Mouse (Mus musculus): ENCODE data around the gene Tet2. TPM values are rescaled to one million over a fixed set of nuclear protein-coding genes. Genes with fewer than 3 reads are reported as not detected.
"Not testable (repeated sequence)": the region's sequence is repeated elsewhere in the genome, so short reads cannot be mapped to it uniquely, and the experiment has no call there.

Gene Tet2
- polyA plus RNA-seq (2014; fragmentation: Nextera tagmentation; extraction: Ambion mirVana): 18.5 and 28.4 TPM in 2 replicates

GRCm38 (mm10) chr3:133544551-133545303 lies at the start of gene Tet2:
Gene Tet2 (minus strand): TSS chr3:133545139.
- Histone ChIP-seq H3K4me1 (ENCODE audit: control insufficient read depth, insufficient read depth, low read length) (peaks cover 5% of the 10 kb centered on the region; the same call in 1 of the 2 replicates), H3K27me3 (ENCODE audit: control insufficient read depth, insufficient read depth, low read length) (no peaks in the 10 kb centered on the region), H3K4me3 (ENCODE audit: low read depth, low read length) (peak within 1 kb of the TSS; percentile 78), H3K9ac (replicated peaks; ENCODE audit: low read depth, low read length) (peak within 1 kb of the TSS; percentile 75), H3K9me3 (ENCODE audit: control insufficient read depth, low read length) (no peaks in the 10 kb centered on the region), H3K36me3 (ENCODE audit: control insufficient read depth, insufficient read depth, low read length) (no peaks in the 10 kb centered on the region), H3K27ac (ENCODE audit: low read depth, low read length) (peak within 1 kb of the TSS; percentile 94), H3K4me2 (ENCODE audit: low read depth, low read length) (peak within 1 kb of the TSS; percentile 65)
- under 1% methylated on average over 49 of the region's 73 CpGs for WGBS
- ATAC-seq (ENCODE audit: low read depth): peak; percentile 69

- H3K9ac ChIP-seq (replicated peaks; ENCODE audit: low read depth, low read length); H3K27me3 ChIP-seq (ENCODE audit: control insufficient read depth, insufficient read depth, low read length); H3K4me2 ChIP-seq (ENCODE audit: low read depth, low read length); ATAC-seq (ENCODE audit: low read depth); H3K27ac ChIP-seq (ENCODE audit: low read depth, low read length); H3K36me3 ChIP-seq (ENCODE audit: control insufficient read depth, insufficient read depth, low read length); H3K9me3 ChIP-seq (ENCODE audit: control insufficient read depth, low read length); H3K4me1 ChIP-seq (ENCODE audit: control insufficient read depth, insufficient read depth, low read length); H3K4me3 ChIP-seq (ENCODE audit: low read depth, low read length): not testable (repeated sequence)
- WGBS: 85% methylated on average over 2 of the region's 2 CpGs
Observed at GRCm38 (mm10) chr3:133592995-133593394, 48.1 kb upstream of the Tet2 start.

- Histone ChIP-seq H3K36me3 (ENCODE audit: control insufficient read depth, insufficient read depth, low read length) (no peaks in the 10 kb centered on the region), H3K9ac (replicated peaks; ENCODE audit: low read depth, low read length) (no peak overlapping the region), H3K4me2 (ENCODE audit: low read depth, low read length) (no peak overlapping the region), H3K27ac (ENCODE audit: low read depth, low read length) (no peak overlapping the region), H3K4me1 (ENCODE audit: control insufficient read depth, insufficient read depth, low read length) (no peaks in the 10 kb centered on the region), H3K4me3 (ENCODE audit: low read depth, low read length) (no peak overlapping the region), H3K27me3 (ENCODE audit: control insufficient read depth, insufficient read depth, low read length) (no peaks in the 10 kb centered on the region), H3K9me3 (ENCODE audit: control insufficient read depth, low read length) (no peaks in the 10 kb centered on the region)
- 91% methylated on average over 7 of the region's 7 CpGs for WGBS
- no peak for ATAC-seq (ENCODE audit: low read depth)
Observed at GRCm38 (mm10) chr3:133590506-133591152, 45.7 kb upstream of the Tet2 start.

GRCm38 (mm10) chr3:133585010-133585409 lies 40.1 kb upstream of the Tet2 start:
- no peaks in the 10 kb centered on the region for H3K9me3 ChIP-seq (ENCODE audit: control insufficient read depth, low read length)
- H3K36me3 ChIP-seq (ENCODE audit: control insufficient read depth, insufficient read depth, low read length): no peaks in the 10 kb centered on the region
- no peak overlapping the region for H3K4me2 ChIP-seq (ENCODE audit: low read depth, low read length)
- no peaks in the 10 kb centered on the region for H3K4me1 ChIP-seq (ENCODE audit: control insufficient read depth, insufficient read depth, low read length)
- 86% methylated on average over 2 of the region's 2 CpGs for WGBS
- H3K9ac ChIP-seq (replicated peaks; ENCODE audit: low read depth, low read length): no peak overlapping the region
- no peaks in the 10 kb centered on the region for H3K27me3 ChIP-seq (ENCODE audit: control insufficient read depth, insufficient read depth, low read length)
- no peak for ATAC-seq (ENCODE audit: low read depth)
- no peak overlapping the region for H3K4me3 ChIP-seq (ENCODE audit: low read depth, low read length)
- no peak overlapping the region for H3K27ac ChIP-seq (ENCODE audit: low read depth, low read length)

GRCm38 (mm10) chr3:133583411-133584025 lies 38.6 kb upstream of the Tet2 start:
- Histone ChIP-seq H3K27ac (ENCODE audit: low read depth, low read length) (no peak overlapping the region), H3K4me1 (ENCODE audit: control insufficient read depth, insufficient read depth, low read length) (no peaks in the 10 kb centered on the region), H3K9me3 (ENCODE audit: control insufficient read depth, low read length) (no peaks in the 10 kb centered on the region), H3K36me3 (ENCODE audit: control insufficient read depth, insufficient read depth, low read length) (no peaks in the 10 kb centered on the region), H3K4me2 (ENCODE audit: low read depth, low read length) (no peak overlapping the region), H3K4me3 (ENCODE audit: low read depth, low read length) (no peak overlapping the region), H3K9ac (replicated peaks; ENCODE audit: low read depth, low read length) (no peak overlapping the region), H3K27me3 (ENCODE audit: control insufficient read depth, insufficient read depth, low read length) (no peaks in the 10 kb centered on the region)
- no peak for ATAC-seq (ENCODE audit: low read depth)
- WGBS: 91% methylated on average over 9 of the region's 9 CpGs

- Histone ChIP-seq H3K27me3 (ENCODE audit: control insufficient read depth, insufficient read depth, low read length) (no peaks in the 10 kb centered on the region), H3K4me1 (ENCODE audit: control insufficient read depth, insufficient read depth, low read length) (no peaks in the 10 kb centered on the region), H3K9ac (replicated peaks; ENCODE audit: low read depth, low read length) (no peak overlapping the region), H3K27ac (ENCODE audit: low read depth, low read length) (no peak overlapping the region), H3K9me3 (ENCODE audit: control insufficient read depth, low read length) (no peaks in the 10 kb centered on the region), H3K36me3 (ENCODE audit: control insufficient read depth, insufficient read depth, low read length) (no peaks in the 10 kb centered on the region), H3K4me3 (ENCODE audit: low read depth, low read length) (no peak overlapping the region), H3K4me2 (ENCODE audit: low read depth, low read length) (no peak overlapping the region)
- ATAC-seq (ENCODE audit: low read depth): no peak
- WGBS: 77% methylated on average over 4 of the region's 4 CpGs
Observed at GRCm38 (mm10) chr3:133582969-133583368, 38.0 kb upstream of the Tet2 start.

- H3K4me1 ChIP-seq (ENCODE audit: control insufficient read depth, insufficient read depth, low read length): no peaks in the 10 kb centered on the region
- H3K27ac ChIP-seq (ENCODE audit: low read depth, low read length): no peak overlapping the region
- ATAC-seq (ENCODE audit: low read depth): no peak
- WGBS: 90% methylated on average over 5 of the region's 5 CpGs
- H3K9ac ChIP-seq (replicated peaks; ENCODE audit: low read depth, low read length): no peak overlapping the region
- H3K9me3 ChIP-seq (ENCODE audit: control insufficient read depth, low read length): no peaks in the 10 kb centered on the region
- H3K36me3 ChIP-seq (ENCODE audit: control insufficient read depth, insufficient read depth, low read length): no peaks in the 10 kb centered on the region
- no peaks in the 10 kb centered on the region for H3K27me3 ChIP-seq (ENCODE audit: control insufficient read depth, insufficient read depth, low read length)
- H3K4me3 ChIP-seq (ENCODE audit: low read depth, low read length): no peak overlapping the region
- no peak overlapping the region for H3K4me2 ChIP-seq (ENCODE audit: low read depth, low read length)
Observed at GRCm38 (mm10) chr3:133582096-133582495, 37.2 kb upstream of the Tet2 start.

GRCm38 (mm10) chr3:133581541-133581940 lies 36.6 kb upstream of the Tet2 start:
- WGBS: 81% methylated on average over 4 of the region's 4 CpGs
- Histone ChIP-seq H3K4me1 (ENCODE audit: control insufficient read depth, insufficient read depth, low read length) (no peaks in the 10 kb centered on the region), H3K27me3 (ENCODE audit: control insufficient read depth, insufficient read depth, low read length) (no peaks in the 10 kb centered on the region), H3K4me2 (ENCODE audit: low read depth, low read length) (no peak overlapping the region), H3K4me3 (ENCODE audit: low read depth, low read length) (no peak overlapping the region), H3K36me3 (ENCODE audit: control insufficient read depth, insufficient read depth, low read length) (no peaks in the 10 kb centered on the region), H3K9me3 (ENCODE audit: control insufficient read depth, low read length) (no peaks in the 10 kb centered on the region), H3K9ac (replicated peaks; ENCODE audit: low read depth, low read length) (no peak overlapping the region), H3K27ac (ENCODE audit: low read depth, low read length) (no peak overlapping the region)
- ATAC-seq (ENCODE audit: low read depth): no peak

- Histone ChIP-seq H3K36me3 (ENCODE audit: control insufficient read depth, insufficient read depth, low read length) (no peaks in the 10 kb centered on the region), H3K9me3 (ENCODE audit: control insufficient read depth, low read length) (no peaks in the 10 kb centered on the region), H3K27me3 (ENCODE audit: control insufficient read depth, insufficient read depth, low read length) (no peaks in the 10 kb centered on the region), H3K4me3 (ENCODE audit: low read depth, low read length) (no peak overlapping the region), H3K4me2 (ENCODE audit: low read depth, low read length) (no peak overlapping the region), H3K9ac (replicated peaks; ENCODE audit: low read depth, low read length) (no peak overlapping the region), H3K27ac (ENCODE audit: low read depth, low read length) (no peak overlapping the region), H3K4me1 (ENCODE audit: control insufficient read depth, insufficient read depth, low read length) (no peaks in the 10 kb centered on the region)
- WGBS: 94% methylated on average over 9 of the region's 9 CpGs
- ATAC-seq (ENCODE audit: low read depth): no peak
Observed at GRCm38 (mm10) chr3:133579671-133580070, 34.7 kb upstream of the Tet2 start.

Data from neural tube, embryonic 14.5 days (tissue).